In the genomic region with DNA sequence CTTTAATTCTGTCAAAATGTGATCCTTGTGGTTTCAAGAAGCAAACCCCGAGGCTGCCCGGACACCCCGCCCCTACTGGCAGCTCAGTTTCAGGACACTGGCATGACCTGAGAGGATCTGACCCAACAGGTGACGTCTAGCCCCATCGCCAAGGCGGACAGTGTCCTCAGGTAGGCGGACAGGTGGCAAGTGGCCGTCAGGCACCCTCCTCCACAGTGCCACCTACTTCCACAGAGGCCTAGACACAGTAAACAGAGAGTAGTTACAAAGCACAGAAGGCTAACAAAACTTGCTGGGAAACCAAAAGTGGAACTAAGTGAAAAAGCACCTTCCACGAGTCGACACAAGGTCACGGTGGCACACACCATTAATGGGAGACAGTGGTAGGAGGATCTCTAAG, we compare ENCODE assay signal across 20 mouse cellular contexts. TPM values are rescaled to one million over a fixed set of nuclear protein-coding genes. Genes with fewer than 3 reads are reported as not detected.
DNase-seq lines count a peak whose midpoint lies in the region; ATAC-seq and TF ChIP-seq lines count a peak whose summit lies in the region.
"Had no signal": no experiment of that assay in that cellular context is flagged by ENCODE, and none has a peak within 500 bp of the region (broad histone marks: within the 10 kb centered on the region; RNA-seq: fewer than 3 reads in every experiment).

No protein-coding gene starts in this region.

- no peak for ATAC-seq in intestine, embryonic 14.5 days (replicated peaks; ENCODE audit: low FRiP score, low TSS enrichment, low read depth)
- ATAC-seq in megakaryocyte progenitor cell, adult 5-6 weeks (replicated peaks; ENCODE audit: poor library complexity) = 0 out of 2 replicates have a peak, but pooled peaks have one; percentile 38
- ATAC-seq in hindbrain, postnatal 0 days = no peak
- ATAC-seq: inflammation-experienced regulatory T-cells, adult 6 months had no signal

- peaks cover 7 to 41% of the 10 kb centered on the region in 2 experiments for H3K4me1 ChIP-seq in CH12.LX (ENCODE audit: control insufficient read depth in 1 of 2, insufficient read depth in 2 of 2)
- peaks cover 10% of the 10 kb centered on the region for H3K4me1 ChIP-seq in intestine, embryonic 14.5 days (replicated peaks; ENCODE audit: control insufficient read depth, insufficient read depth, low read length)
- 0 out of 2 replicates have a peak, but pooled peaks cover 7% of the 10 kb centered on the region for H3K4me1 ChIP-seq in hindbrain, postnatal 0 days (ENCODE audit: insufficient read depth, low read length)

- H3K9ac ChIP-seq in CH12.LX (ENCODE audit: insufficient read depth, low read depth) = no peak overlapping the region; the same call in 1 of the 2 replicates
- no peak overlapping the region for H3K9ac ChIP-seq in intestine, embryonic 14.5 days (ENCODE audit: low read length)
- H3K9ac ChIP-seq in hindbrain, postnatal 0 days (replicated peaks; ENCODE audit: low read length) = no peak overlapping the region
- H3K9ac ChIP-seq: midbrain, embryonic 12.5 days; neural tube, embryonic 15.5 days had no signal

- TF ChIP-seq CTCF in CH12.LX (conservative IDR thresholded peaks at IDR 0.05 in 1 of 2, IDR thresholded peaks at IDR 0.05 in 1 of 2; ENCODE audit: low read depth in 2 of 2, low read length in 2 of 2) = no peak
- TF ChIP-seq CTCF in hindbrain, postnatal 0 days (IDR thresholded peaks at IDR 0.05; ENCODE audit: low read depth) = no peak

- no peaks in the 10 kb centered on the region for H3K36me3 ChIP-seq in CH12.LX (replicated peaks in 1 of 2; ENCODE audit: control insufficient read depth in 1 of 2, insufficient read depth in 1 of 2, low read length in 1 of 2)
- no peaks in the 10 kb centered on the region for H3K36me3 ChIP-seq in intestine, embryonic 14.5 days (ENCODE audit: control insufficient read depth, insufficient read depth, low read length)
- H3K36me3 ChIP-seq in hindbrain, postnatal 0 days (ENCODE audit: insufficient read depth, low read length) = no peaks in the 10 kb centered on the region
- H3K36me3 ChIP-seq: midbrain, embryonic 12.5 days; neural tube, embryonic 15.5 days had no signal

- no peaks in the 10 kb centered on the region for H3K9me3 ChIP-seq in CH12.LX (replicated peaks; ENCODE audit: low read length)
- H3K9me3 ChIP-seq in intestine, embryonic 14.5 days (ENCODE audit: control insufficient read depth, low read length) = no peaks in the 10 kb centered on the region
- H3K9me3 ChIP-seq in hindbrain, postnatal 0 days (ENCODE audit: low read length) = no peaks in the 10 kb centered on the region
- H3K9me3 ChIP-seq: midbrain, embryonic 12.5 days; neural tube, embryonic 15.5 days had no signal

- TF ChIP-seq POLR2A in CH12.LX (IDR thresholded peaks at IDR 0.05; ENCODE audit: low read depth, low read length) = no peak

- peak overlapping the region in 1 of 3 experiments; percentile 39 for H3K4me3 ChIP-seq in CH12.LX (replicated peaks in 1 of 3; ENCODE audit: low read depth in 2 of 3, low read length in 2 of 3, poor library complexity in 1 of 3)
- peak overlapping the region; percentile 38; the same call in 1 of the 2 replicates for H3K4me3 ChIP-seq in intestine, embryonic 14.5 days (ENCODE audit: low read depth, low read length)
- H3K4me3 ChIP-seq in hindbrain, postnatal 0 days (ENCODE audit: low read length) = no peak overlapping the region
- H3K4me3 ChIP-seq: midbrain, embryonic 12.5 days; neural tube, embryonic 15.5 days had no signal

- TF ChIP-seq RAD21 in CH12.LX (IDR thresholded peaks at IDR 0.05; ENCODE audit: low read depth, low read length) = no peak

- dilution Hi-C loops in CH12.LX (cut with MboI; ENCODE audit: extremely low pct_ligation_motif_present, extremely low pct_unique_long_range_greater_than_20kb, low sequenced_read_pairs) = no loop called here

- no peaks in the 10 kb centered on the region for H3K79me2 ChIP-seq in CH12.LX (replicated peaks; ENCODE audit: control insufficient read depth, extremely low read depth, insufficient read depth, poor library complexity, severe bottlenecking)

- peak; percentile 38 for DNase-seq in kidney, adult 9 months
- no peak for DNase-seq in kidney, postnatal 14 days
- DNase-seq in CH12.LX (ENCODE audit: extremely low read depth) = no peak
- no peak for DNase-seq in intestine, embryonic 14.5 days (ENCODE audit: low spot score)
- DNase-seq in left cerebral cortex, postnatal 10 days (ENCODE audit: extremely low spot score in 1 of 2, low spot score in 2 of 2) = no peak
- no peak for DNase-seq in hindbrain, postnatal 0 days (ENCODE audit: low spot score)
- no peak for DNase-seq in adrenal gland, postnatal 10 days
- DNase-seq: adrenal gland, postnatal 36 days; cerebellum, adult 18-20 months; right cerebral cortex, postnatal 14 days had no signal

- no peak overlapping the region for H3K27ac ChIP-seq in CH12.LX (ENCODE audit: insufficient read depth, low read depth)
- H3K27ac ChIP-seq in intestine, embryonic 14.5 days (ENCODE audit: low read depth) = no peak overlapping the region
- no peak overlapping the region for H3K27ac ChIP-seq in hindbrain, postnatal 0 days
- H3K27ac ChIP-seq: midbrain, embryonic 12.5 days; neural tube, embryonic 15.5 days had no signal

- WGBS in intestine, embryonic 14.5 days = 87% methylated on average over 11 of the region's 11 CpGs
- WGBS in hindbrain, postnatal 0 days = 92% methylated on average over 11 of the region's 11 CpGs

- H3K27me3 ChIP-seq in CH12.LX (replicated peaks) = no peaks in the 10 kb centered on the region
- peaks cover 18% of the 10 kb centered on the region for H3K27me3 ChIP-seq in intestine, embryonic 14.5 days (replicated peaks; ENCODE audit: control insufficient read depth, insufficient read depth, low read length)
- H3K27me3 ChIP-seq in hindbrain, postnatal 0 days (ENCODE audit: insufficient read depth, low read length) = no peaks in the 10 kb centered on the region

- in situ Hi-C loops in CH12.LX (cut with MboI; ENCODE audit: low pct_ligation_motif_present, low pct_unique_long_range_greater_than_20kb, low sequenced_read_pairs) = no loop called here

- intact Hi-C loops in left cerebral cortex, postnatal 10 days (cut with DNase I) = no loop called here

- TF ChIP-seq EP300 in CH12.LX (IDR thresholded peaks at IDR 0.05; ENCODE audit: low read length) = no peak

- H3K4me2 ChIP-seq in CH12.LX (ENCODE audit: insufficient read depth, low read depth, poor library complexity, severe bottlenecking) = peak overlapping the region; percentile 18
- H3K4me2 ChIP-seq in intestine, embryonic 14.5 days (ENCODE audit: low read length) = peak overlapping the region; percentile 67
- no peak overlapping the region for H3K4me2 ChIP-seq in hindbrain, postnatal 0 days (ENCODE audit: low read depth, low read length)
- H3K4me2 ChIP-seq: midbrain, embryonic 12.5 days; neural tube, embryonic 15.5 days had no signal

TF ChIP-seq in CH12.LX, 34 proteins besides CTCF, POLR2A, EP300 and RAD21:
- TF ChIP-seq NRF1 (IDR thresholded peaks at IDR 0.05; ENCODE audit: low read depth, low read length) (no peak), MYC (IDR thresholded peaks at IDR 0.05; ENCODE audit: low read depth, low read length) (no peak), JUN (IDR thresholded peaks at IDR 0.05; ENCODE audit: insufficient read depth, low read depth, low read length) (no peak), POLR2AphosphoS2 (IDR thresholded peaks at IDR 0.05; ENCODE audit: low read depth, low read length) (no peak), USF1 (IDR thresholded peaks at IDR 0.05; ENCODE audit: low read depth, low read length) (no peak), SIN3A (IDR thresholded peaks at IDR 0.05; ENCODE audit: low read length) (no peak), ZNF384 (IDR thresholded peaks at IDR 0.05; ENCODE audit: low read depth, low read length) (no peak), HCFC1 (IDR thresholded peaks at IDR 0.05; ENCODE audit: low read depth, low read length) (no peak), RCOR1 (conservative IDR thresholded peaks at IDR 0.05; ENCODE audit: low read depth, low read length) (no peak), UBTF (IDR thresholded peaks at IDR 0.05; ENCODE audit: low read depth, low read length) (no peak), NELFE (IDR thresholded peaks at IDR 0.05; ENCODE audit: low read depth, low read length) (no peak), CHD1 (IDR thresholded peaks at IDR 0.05; ENCODE audit: low read depth, low read length) (no peak), MEF2A (IDR thresholded peaks at IDR 0.05; ENCODE audit: borderline replicate concordance, low read depth, low read length) (no peak), MXI1 (IDR thresholded peaks at IDR 0.05; ENCODE audit: low read depth, low read length) (no peak), ZKSCAN1 (IDR thresholded peaks at IDR 0.05; ENCODE audit: borderline replicate concordance, low read depth, low read length) (no peak)
TF ChIP-seq in CH12.LX: peak in this region for 0.

RNA-seq across cellular contexts. Expression of gene Tmem171, which starts 1.3 kb away (rescaled TPM):
- total RNA-seq in CH12.LX (2012; rRNA removed) (not detected in 2 replicates), CH12.LX (2014; rRNA removed) (not detected in 2 replicates)
- not detected in 2 replicates for polyA plus RNA-seq in CH12.LX (2012; ENCODE audit: insufficient read length, low read depth)
- 18.1 and 19.7 TPM in 2 replicates for polyA plus RNA-seq in intestine, embryonic 14.5 days (2014; fragmentation: Nextera tagmentation; extraction: Ambion mirVana)
- 0.57 TPM in 1 of 2 replicates, not detected in the other for total RNA-seq in megakaryocyte progenitor cell, adult 5-6 weeks (2015)
- not detected in 2 replicates for total RNA-seq in megakaryocyte progenitor cell, adult 5-6 weeks (2017)
- under 1 TPM in 1 of 2 experiments, not detected in 1; 0.39 TPM for total RNA-seq in left cerebral cortex, postnatal 10 days (2021)
- total RNA-seq in hindbrain, postnatal 0 days (2014; rRNA removed) = not detected in 2 replicates
- polyA plus RNA-seq in hindbrain, postnatal 0 days (2015; fragmentation: Nextera tagmentation; extraction: Ambion mirVana) = not detected in 2 replicates
- 1 to 10 TPM; 2.3 to 2.9 TPM for total RNA-seq in adrenal gland, postnatal 10 days (2021)
- polyA plus RNA-seq: embryonic facial prominence, embryonic 11.5 days; forebrain, embryonic 11.5 days; midbrain, embryonic 12.5 days; neural tube, embryonic 15.5 days had no signal

RNA-seq across cellular contexts. Expression of gene Tmem174, which starts 56.1 kb away (rescaled TPM):
- total RNA-seq in CH12.LX (2012; rRNA removed) = not detected in 2 replicates
- not detected in 2 replicates for total RNA-seq in CH12.LX (2014; rRNA removed)
- not detected in 2 replicates for polyA plus RNA-seq in CH12.LX (2012; ENCODE audit: insufficient read length, low read depth)
- 0.15 and 0.20 TPM in 2 replicates for polyA plus RNA-seq in intestine, embryonic 14.5 days (2014; fragmentation: Nextera tagmentation; extraction: Ambion mirVana)
- not detected in 2 replicates for total RNA-seq in megakaryocyte progenitor cell, adult 5-6 weeks (2015)
- total RNA-seq in megakaryocyte progenitor cell, adult 5-6 weeks (2017) = not detected in 2 replicates
- total RNA-seq in left cerebral cortex, postnatal 10 days (2021) = not detected
- not detected in 2 replicates for total RNA-seq in hindbrain, postnatal 0 days (2014; rRNA removed)
- 0.10 TPM in 1 of 2 replicates, not detected in the other for polyA plus RNA-seq in hindbrain, postnatal 0 days (2015; fragmentation: Nextera tagmentation; extraction: Ambion mirVana)
- not detected for total RNA-seq in adrenal gland, postnatal 10 days (2021)
- total RNA-seq: adrenal gland, postnatal 36 days; gastrocnemius, adult 18-20 months had no signal
- polyA plus RNA-seq: embryonic facial prominence, embryonic 11.5 days; forebrain, embryonic 11.5 days; heart, embryonic 16.5 days; inflammation-experienced regulatory T-cells, adult 6 months; limb, embryonic 14.5 days; midbrain, embryonic 12.5 days; neural tube, embryonic 15.5 days; urinary bladder, adult 2 months had no signal
